Mouse (Mus musculus): ENCODE results near the gene Krt15.

Gene Krt15

GRCm38 (mm10) chr11:100121466-100121865 lies 14.3 kb downstream of the Krt15 start, which contains the start of gene Krt13:
TSS of gene Krt13 (minus strand) at chr11:100121566.
- DNase-seq (ENCODE audit: low spot score), result no peak

GRCm38 (mm10) chr11:100120331-100120730 lies 15.4 kb downstream of the Krt15 start:
- DNase-seq (ENCODE audit: low spot score), result no peak

- DNase-seq (ENCODE audit: low spot score), result peak; percentile 41
Measured at GRCm38 (mm10) chr11:100113742-100114029, 22.0 kb downstream of the Krt15 start.

GRCm38 (mm10) chr11:100112935-100113741 lies 22.6 kb downstream of the Krt15 start:
- no peak for DNase-seq (ENCODE audit: low spot score)

GRCm38 (mm10) chr11:100105576-100106122 lies 30.1 kb downstream of the Krt15 start, which contains the start of gene Krt36:
TSS of gene Krt36 (minus strand) at chr11:100105626.
- no peak for DNase-seq (ENCODE audit: low spot score)

- DNase-seq (ENCODE audit: low spot score), result no peak
Measured at GRCm38 (mm10) chr11:100102693-100103429, 32.9 kb downstream of the Krt15 start.

GRCm38 (mm10) chr11:100100391-100100790 lies 35.3 kb downstream of the Krt15 start:
- no peak for DNase-seq (ENCODE audit: low spot score)

GRCm38 (mm10) chr11:100097819-100098218 lies 37.9 kb downstream of the Krt15 start:
- peak; percentile 7 for DNase-seq (ENCODE audit: low spot score)

- DNase-seq (ENCODE audit: low spot score), result no peak
Measured at GRCm38 (mm10) chr11:100096141-100096540, 39.6 kb downstream of the Krt15 start, which contains the start of gene Krt35. TSS of gene Krt35 (minus strand) at chr11:100096241.

- DNase-seq (ENCODE audit: low spot score), result no peak
Measured at GRCm38 (mm10) chr11:100088378-100089025, 47.2 kb downstream of the Krt15 start.

GRCm38 (mm10) chr11:100087861-100088260 lies 47.9 kb downstream of the Krt15 start, which contains the start of gene Krt32:
TSS of gene Krt32 (minus strand) at chr11:100088226.
- DNase-seq (ENCODE audit: low spot score), result no peak
